Mouse (Mus musculus) left cerebral cortex, adult 18-20 months (tissue): ENCODE data around the gene Tmem131. TPM values are rescaled to one million over a fixed set of nuclear protein-coding genes. Genes with fewer than 3 reads are reported as not detected.

Experiments
- DNase-seq, 2 experiments: peaks; one replicate each; pipeline ENCODE4 v3.0.0; 2021 to 2022; ENCODE audit warnings: low spot score in 2 of 2, mixed read lengths in 1 of 2
- total RNA-seq, 2 experiments: library from RNA; stranded (reverse); gene quantifications; 2 replicates each; pipeline ENCODE4 v1.2.3; 2021

Gene Tmem131
- total RNA-seq, 2 experiments from 2014 or later, result 51.7 to 55.0 TPM

DNA sequence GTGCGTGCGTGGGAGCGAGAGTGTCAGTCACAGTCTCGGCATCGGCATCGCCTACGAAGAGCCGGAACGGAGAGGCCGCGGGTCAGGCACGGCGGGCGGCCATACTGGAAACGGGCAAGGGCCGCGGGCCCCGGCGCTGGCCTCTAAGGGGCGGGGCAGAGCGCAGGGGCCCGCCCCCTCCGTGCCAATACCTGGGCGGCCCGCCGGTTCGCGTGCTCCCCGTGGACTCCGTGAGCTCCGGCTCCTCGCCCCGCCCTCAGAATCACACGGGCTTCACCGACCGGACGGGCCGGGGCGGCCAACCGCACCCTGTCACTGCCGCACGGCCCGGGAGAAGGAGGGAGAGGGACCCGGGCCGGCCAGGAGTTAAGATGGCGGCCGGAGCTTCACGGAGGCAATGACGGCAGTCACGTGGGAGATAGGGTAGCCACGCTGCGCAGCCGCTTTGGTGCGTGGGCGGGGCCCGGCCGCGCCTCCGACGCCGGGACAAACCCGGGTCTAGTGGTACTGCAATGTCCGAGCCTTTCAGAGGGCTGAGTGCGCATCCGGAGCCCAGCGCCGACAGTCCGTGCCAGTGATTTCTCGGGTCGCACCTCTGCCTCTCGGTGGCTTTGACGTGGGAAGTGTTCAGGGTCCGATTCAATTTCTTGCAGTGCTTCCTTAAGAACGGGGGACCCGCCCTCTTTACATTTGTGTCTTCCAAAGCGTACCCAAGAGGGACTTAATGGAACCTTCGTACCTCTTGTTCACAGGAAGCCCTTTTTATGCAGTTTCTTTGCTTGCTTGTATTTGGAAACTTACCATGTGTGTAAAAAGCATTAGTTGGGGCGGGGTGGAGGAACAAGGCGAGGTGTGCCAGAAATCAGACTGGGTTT lies 3.7 kb downstream of the Tmem131 start:
- DNase-seq, result peak; percentile 87 to 91

- peak in 1 of 2 experiments; percentile 18 for DNase-seq
Measured at GRCm38 (mm10) chr1:36938801-36939286, 4.6 kb downstream of the Tmem131 start.

- no peak for DNase-seq
Measured at GRCm38 (mm10) chr1:36938348-36938747, 5.1 kb downstream of the Tmem131 start.

DNA sequence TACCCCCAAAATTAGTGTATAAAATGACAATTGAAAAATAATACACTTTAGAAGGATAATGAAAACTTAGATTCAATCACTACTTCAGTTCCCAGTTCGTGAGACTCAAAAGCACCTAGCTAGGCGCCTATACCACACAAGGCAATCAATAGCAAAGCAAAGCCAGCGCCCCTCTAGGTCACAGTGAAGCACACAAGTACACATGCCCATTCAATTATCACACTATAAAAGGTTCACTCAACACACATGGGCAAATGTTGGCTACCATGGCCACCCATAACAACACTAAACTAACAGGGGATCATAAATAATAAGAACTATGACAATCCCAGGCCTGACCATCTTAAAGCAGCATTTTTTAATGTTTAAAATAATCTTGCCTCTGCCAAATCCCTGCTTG lies 5.8 kb downstream of the Tmem131 start:
- DNase-seq, result no peak

- no peak for DNase-seq
Measured at GRCm38 (mm10) chr1:36937015-36937414, 6.5 kb downstream of the Tmem131 start.

- no peak for DNase-seq
Measured at GRCm38 (mm10) chr1:36936567-36936966, 6.9 kb downstream of the Tmem131 start.

DNA sequence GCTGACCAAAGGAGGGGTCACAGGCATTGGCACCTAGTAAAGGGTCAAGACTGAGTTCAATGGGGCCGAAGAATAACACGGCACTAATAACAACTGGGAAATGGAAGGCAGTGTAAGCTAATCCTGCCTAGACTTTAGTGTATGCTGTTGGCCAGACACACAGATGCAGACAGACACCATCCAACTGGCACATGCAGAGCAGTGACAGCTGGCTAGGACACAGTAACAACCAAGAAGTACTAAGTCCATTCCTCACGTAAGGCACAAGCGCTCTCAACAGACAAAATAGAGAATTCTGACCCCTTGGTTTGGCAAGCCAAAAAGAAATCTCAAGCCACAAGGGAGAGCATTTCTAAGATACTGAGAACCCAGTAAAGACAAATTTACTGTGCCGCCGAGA lies 8.7 kb downstream of the Tmem131 start:
- DNase-seq, result no peak

- no peak for DNase-seq
Measured at GRCm38 (mm10) chr1:36933965-36934585, 9.4 kb downstream of the Tmem131 start.

- DNase-seq, result no peak
Measured at GRCm38 (mm10) chr1:36932231-36932630, 11.2 kb downstream of the Tmem131 start.

DNA sequence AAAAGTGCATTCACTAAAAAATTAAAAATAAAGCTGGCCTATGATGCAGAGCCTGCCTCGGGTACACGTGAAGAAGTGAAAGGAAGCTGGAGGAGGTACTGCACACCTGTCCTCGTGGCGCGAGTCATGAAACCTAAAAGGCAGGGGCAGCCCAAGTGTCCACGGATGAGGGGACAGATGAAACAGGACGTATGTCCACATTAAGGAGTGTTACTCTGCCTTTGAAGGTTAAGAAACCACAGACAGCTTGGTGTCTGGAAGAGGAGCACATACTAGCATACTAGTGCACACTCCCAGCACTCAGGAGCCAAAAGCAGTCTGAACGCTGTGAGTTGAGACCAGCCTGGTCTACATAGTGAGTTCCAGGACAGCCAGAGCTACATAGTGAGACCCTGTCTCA lies 12.6 kb downstream of the Tmem131 start:
- DNase-seq, result no peak

DNA sequence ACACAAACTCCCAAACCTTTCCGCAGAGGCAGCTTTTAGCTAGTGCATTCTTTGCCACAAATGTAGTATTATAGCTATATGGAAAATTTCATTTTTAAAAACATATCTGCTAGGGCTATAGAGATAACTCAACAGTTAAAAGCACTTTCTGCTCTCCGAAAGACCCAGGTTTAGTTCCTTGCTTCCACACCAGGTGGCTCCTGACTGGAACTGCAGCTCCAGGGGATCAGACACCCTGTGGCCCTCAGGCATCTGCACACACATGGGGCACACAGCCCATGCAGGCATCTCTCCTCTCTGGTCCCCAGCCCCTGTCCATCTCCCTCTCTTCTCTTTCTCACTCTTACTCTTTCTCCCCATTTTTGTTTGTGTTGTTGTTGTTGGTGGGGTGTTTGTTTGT lies 13.5 kb downstream of the Tmem131 start:
- DNase-seq, result no peak

- DNase-seq, result no peak
Measured at GRCm38 (mm10) chr1:36928357-36929330, 14.8 kb downstream of the Tmem131 start.

DNA sequence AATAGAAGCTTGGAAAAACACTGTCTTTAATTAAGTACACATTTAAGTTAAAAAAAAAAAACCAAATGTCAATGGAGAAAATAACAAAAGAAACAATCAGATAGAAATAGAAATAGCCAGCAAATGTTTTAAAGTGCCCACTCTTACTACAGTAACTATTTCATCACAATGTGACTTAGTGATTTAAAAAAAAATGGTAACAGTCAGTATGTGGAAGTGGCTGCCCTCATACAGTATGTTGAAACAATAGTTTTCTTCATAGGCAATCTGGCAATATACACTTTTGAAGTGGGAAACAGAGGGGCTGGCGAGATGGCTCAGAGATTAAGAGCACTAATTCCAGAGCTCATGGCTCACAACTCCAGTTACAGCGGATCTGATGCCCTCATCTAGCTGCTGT lies 15.9 kb downstream of the Tmem131 start:
- no peak for DNase-seq

- no peak for DNase-seq
Measured at GRCm38 (mm10) chr1:36926738-36927137, 16.7 kb downstream of the Tmem131 start.

DNA sequence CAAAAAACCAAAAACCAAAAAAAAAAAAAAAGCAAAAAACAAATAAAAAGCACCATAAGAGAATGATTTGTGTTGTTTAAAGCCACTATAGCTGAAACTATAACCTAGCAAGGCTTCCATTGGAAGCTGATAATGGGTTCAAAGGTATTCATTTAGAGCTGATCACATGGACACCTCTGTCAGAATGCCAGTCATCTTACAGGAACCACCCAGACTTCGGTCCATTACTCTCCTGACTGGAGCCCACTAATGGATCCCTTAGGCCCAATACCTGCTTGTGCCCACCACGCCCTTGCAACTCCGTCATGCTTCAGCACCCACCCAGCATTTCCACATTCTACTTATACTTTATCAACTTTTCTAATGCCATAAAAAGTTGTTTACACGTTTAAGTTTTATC lies 17.2 kb downstream of the Tmem131 start:
- no peak for DNase-seq

- DNase-seq, result no peak
Measured at GRCm38 (mm10) chr1:36925781-36926180, 17.7 kb downstream of the Tmem131 start.

DNA sequence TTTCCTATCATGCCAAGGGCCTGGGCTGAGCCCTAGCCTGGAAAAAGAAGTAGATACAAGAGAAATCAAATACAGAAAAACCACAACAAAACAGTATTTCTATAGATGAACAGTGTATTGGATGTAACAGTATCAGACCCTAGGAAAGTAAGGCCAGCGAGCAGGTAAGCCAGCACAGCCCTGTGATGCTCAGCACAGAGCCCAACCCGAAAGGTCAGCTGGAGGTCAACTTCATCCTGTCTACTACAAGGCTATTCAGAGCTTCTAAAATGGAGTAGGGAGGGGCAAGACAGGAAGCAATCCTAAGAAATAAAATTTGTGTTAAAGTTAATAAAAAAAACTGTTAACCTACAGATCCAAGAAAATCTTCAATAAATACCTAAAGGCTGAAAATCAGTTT lies 18.6 kb downstream of the Tmem131 start:
- no peak for DNase-seq

DNA sequence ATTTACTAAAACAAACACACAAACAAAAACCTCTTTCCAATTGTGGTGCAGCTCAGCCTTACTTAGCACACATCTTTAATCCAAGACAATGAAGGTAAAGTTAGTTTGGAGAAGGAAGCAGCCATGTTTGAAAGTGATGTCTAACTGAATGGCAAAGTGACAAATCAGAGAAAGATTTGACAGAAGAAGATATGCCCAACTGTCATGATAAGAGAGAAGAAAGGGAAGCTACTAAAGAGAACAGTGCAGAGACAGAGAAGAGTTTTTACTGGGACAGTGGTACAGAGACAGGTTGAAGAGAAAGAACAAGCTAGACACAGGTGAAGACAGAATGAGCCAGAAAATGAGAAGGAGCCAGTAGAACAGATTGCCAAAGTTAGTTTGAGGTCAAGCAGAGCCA lies 19.6 kb downstream of the Tmem131 start:
- DNase-seq, result no peak

GRCm38 (mm10) chr1:36922623-36923421 lies 20.6 kb downstream of the Tmem131 start:
- no peak for DNase-seq

- no peak for DNase-seq
Measured at GRCm38 (mm10) chr1:36921614-36922393, 21.7 kb downstream of the Tmem131 start.
